Mouse (Mus musculus) heart, postnatal 14 days (tissue): ENCODE data around the gene Dsp. TPM values are rescaled to one million over a fixed set of nuclear protein-coding genes. Genes with fewer than 3 reads are reported as not detected.

Experiments used
- DNase-seq, 2 experiments: peaks; one replicate each; pipeline ENCODE4 v3.0.0; 2021 to 2022
- intact Hi-C: fragments of 180-260 bp; cut with DNase I; formaldehyde crosslinking; loops from one replicate; pipeline ENCODE4 v1.15.1; 2025
- total RNA-seq, 2 experiments: library from RNA; stranded (reverse); gene quantifications; 2 replicates each; pipeline ENCODE4 v1.2.3; 2021

Gene Dsp
- total RNA-seq, 2 experiments from 2014 or later, result 356 to 362 TPM

GRCm38 (mm10) chr13:38164932-38165331 lies 13.8 kb downstream of the Dsp start:
- DNase-seq, result peak; percentile 43 to 65
- intact Hi-C loops, result no loop called here

GRCm38 (mm10) chr13:38167056-38167455 lies 16.0 kb downstream of the Dsp start:
- no peak for DNase-seq
- intact Hi-C loops, result no loop called here

GRCm38 (mm10) chr13:38170707-38171144 lies 19.6 kb downstream of the Dsp start:
- peak; percentile 41 to 72 for DNase-seq
- intact Hi-C loops, result no loop called here

GRCm38 (mm10) chr13:38193406-38193805 lies 42.3 kb downstream of the Dsp start:
- intact Hi-C loops, result no loop called here
- DNase-seq, result no peak

GRCm38 (mm10) chr13:38201413-38201812 lies 50.3 kb downstream of the Dsp start:
- intact Hi-C loops, result no loop called here
- no peak for DNase-seq

- intact Hi-C loops, result no loop called here
- DNase-seq, result no peak
These were observed 53.1 kb downstream of the Dsp start for GRCm38 (mm10) chr13:38204171-38204570.

DNA sequence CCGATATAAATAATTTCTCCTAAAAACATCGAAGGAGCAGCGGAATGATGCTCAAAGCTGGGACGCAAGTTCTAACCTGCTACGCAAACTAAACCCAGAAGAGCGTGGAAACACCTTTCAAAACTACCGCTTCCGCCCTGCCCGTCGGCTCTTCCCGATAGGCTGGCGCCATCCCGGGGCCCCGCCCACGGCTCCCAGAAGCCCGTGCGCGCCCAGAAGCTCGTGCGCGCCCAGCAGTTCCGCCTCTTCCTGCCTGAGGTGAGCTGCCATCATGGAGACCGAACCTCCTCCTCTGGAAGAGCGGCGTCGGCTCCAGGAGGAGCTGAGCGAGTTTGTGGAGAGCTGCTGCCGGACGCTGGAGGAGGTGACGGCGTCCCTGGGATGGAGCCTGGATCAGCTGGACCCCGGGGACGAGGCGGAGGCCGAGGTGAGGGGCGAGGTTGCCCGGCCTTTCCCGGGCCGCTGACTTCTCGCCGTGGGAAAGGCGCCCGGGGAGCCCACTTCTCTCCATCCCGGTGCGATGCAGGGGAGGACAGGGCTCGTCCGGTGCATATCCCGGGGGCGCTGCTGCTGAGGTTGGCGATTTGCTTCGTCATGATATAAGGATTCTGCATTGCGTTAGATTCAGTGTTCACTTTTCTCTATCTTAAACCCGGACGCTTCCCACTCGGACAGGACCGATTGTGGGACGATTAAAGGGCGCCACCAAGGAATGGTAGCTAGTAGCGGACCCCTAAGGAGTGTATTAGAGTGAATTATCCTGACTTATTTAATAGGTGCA lies 53.8 kb downstream of the Dsp start, which contains the start of gene Snrnp48:
Snrnp48 (plus strand) TSS at position 237 of the 781 bp plus-strand sequence.
- DNase-seq, result peak; percentile 91 to 93
- intact Hi-C loops, result no loop called here

- intact Hi-C loops, result no loop called here
- DNase-seq, result no peak
These were observed 60.0 kb downstream of the Dsp start for GRCm38 (mm10) chr13:38211122-38211521.

- intact Hi-C loops, result no loop called here
- DNase-seq, result no peak
These were observed 67.6 kb downstream of the Dsp start for GRCm38 (mm10) chr13:38218686-38219085.

- no peak for DNase-seq
- intact Hi-C loops, result loop anchor here (10.0 kb wide), 1 partner anchor 364 kb away; no protein-coding TSS in a partner anchor
These were observed 69.2 kb downstream of the Dsp start for GRCm38 (mm10) chr13:38220331-38220730.

GRCm38 (mm10) chr13:38230177-38230821 lies 79.2 kb downstream of the Dsp start:
- peak in 1 of 2 experiments; percentile 30 for DNase-seq
- intact Hi-C loops, result no loop called here

GRCm38 (mm10) chr13:38232411-38232810 lies 81.3 kb downstream of the Dsp start:
- no peak for DNase-seq
- intact Hi-C loops, result no loop called here

- DNase-seq, result peak; percentile 34 to 44
- intact Hi-C loops, result no loop called here
These were observed 81.9 kb downstream of the Dsp start for GRCm38 (mm10) chr13:38232856-38233625.

- intact Hi-C loops, result no loop called here
- no peak for DNase-seq
These were observed 83.6 kb downstream of the Dsp start for GRCm38 (mm10) chr13:38234651-38235050.

DNA sequence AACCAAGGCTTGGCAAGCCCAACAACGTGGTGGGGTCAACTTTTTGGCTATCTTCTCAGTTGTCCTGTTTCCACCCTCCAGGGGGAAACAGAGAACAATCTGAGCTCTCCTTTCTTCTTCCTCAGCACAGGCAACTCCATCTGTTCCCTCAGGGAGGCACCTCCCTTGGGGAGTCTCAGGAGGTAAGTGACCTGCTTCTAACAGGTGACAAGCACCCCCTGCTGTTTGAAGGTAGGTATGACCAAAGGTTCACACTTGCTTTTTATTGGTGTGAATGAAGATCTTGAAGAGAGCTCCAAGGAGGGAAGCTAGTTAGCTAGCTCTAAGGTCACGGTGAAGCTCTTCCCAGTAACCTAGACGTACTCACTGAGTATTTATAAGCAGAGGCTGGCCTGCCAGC lies 84.3 kb downstream of the Dsp start:
- intact Hi-C loops, result no loop called here
- DNase-seq, result no peak

DNA sequence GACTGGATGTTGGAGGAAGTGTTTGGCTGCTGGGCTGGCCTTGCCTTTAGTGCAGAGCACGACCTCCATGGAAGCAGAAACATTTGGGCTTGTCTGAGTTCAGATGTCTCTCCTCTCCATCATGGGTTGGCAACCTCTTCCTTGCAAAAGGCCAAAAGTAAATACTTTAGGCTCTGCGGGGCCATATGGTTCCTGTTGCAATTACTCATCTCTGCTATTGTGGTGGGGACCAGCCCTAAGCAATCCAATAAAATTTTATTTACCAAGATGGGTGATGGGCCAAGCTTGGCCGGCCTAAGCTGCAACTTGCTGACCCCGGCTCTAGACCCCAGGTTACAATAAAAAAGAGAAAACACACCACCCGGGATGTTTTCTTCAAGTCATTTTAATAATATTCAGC lies 97.1 kb downstream of the Dsp start:
- DNase-seq, result peak in 1 of 2 experiments; percentile 40
- intact Hi-C loops, result no loop called here

Other genes starting within 250 kb of the Dsp start
- gene Ssr1, start 157.1 kb upstream of the Dsp start, total RNA-seq, result 10 to 100 TPM; 46.5 to 52.1 TPM
- 10 to 100 TPM; 11.7 to 14.2 TPM for gene Riok1, start 114.3 kb upstream of the Dsp start, total RNA-seq
- 1 to 10 TPM; 1.3 to 1.4 TPM for gene Cage1, start 114.2 kb upstream of the Dsp start, total RNA-seq
- gene Snrnp48, start 53.6 kb downstream of the Dsp start, total RNA-seq, result 10 to 100 TPM; 10.7 to 11.0 TPM
- gene Bmp6, start 193.8 kb downstream of the Dsp start, total RNA-seq, result 10 to 100 TPM; 15.8 to 21.5 TPM